Mouse (Mus musculus): Measurements from ENCODE around the gene S100z. TPM values are rescaled to one million over a fixed set of nuclear protein-coding genes. Genes with fewer than 3 reads are reported as not detected.

S100z gene
- total RNA-seq, 1 experiment from 2014 or later = not detected

DNA sequence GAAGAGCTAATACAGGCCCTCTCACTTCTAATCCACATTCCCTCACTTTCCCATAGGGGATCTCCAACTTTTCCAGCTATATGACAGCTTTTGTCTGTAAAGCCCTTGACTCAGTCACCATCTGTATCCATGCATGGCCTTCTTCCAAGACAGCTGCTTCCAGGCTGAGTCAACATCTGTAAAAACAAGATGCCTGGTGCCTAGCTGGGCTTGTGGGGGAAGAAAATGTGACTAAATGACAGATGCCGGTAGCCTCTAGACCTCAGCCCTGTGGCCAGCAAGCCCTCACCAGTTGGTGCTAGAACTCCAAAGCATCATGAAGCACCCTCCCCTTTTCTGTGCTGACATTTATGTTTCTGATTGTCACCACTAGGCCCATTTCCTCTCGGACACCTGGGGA, 27.0 kb downstream of the S100z start:
- no peak for ATAC-seq (replicated peaks; ENCODE audit: insufficient number of reproducible peaks, low FRiP score, low TSS enrichment, poor library complexity, severe bottlenecking)

GRCm38 (mm10) chr13:95450636-95451210, 27.8 kb downstream of the S100z start:
- ATAC-seq (replicated peaks; ENCODE audit: insufficient number of reproducible peaks, low FRiP score, low TSS enrichment, poor library complexity, severe bottlenecking) = no peak

GRCm38 (mm10) chr13:95449730-95450129, 28.8 kb downstream of the S100z start:
- no peak for ATAC-seq (replicated peaks; ENCODE audit: insufficient number of reproducible peaks, low FRiP score, low TSS enrichment, poor library complexity, severe bottlenecking)

- ATAC-seq (replicated peaks; ENCODE audit: insufficient number of reproducible peaks, low FRiP score, low TSS enrichment, poor library complexity, severe bottlenecking) = no peak
Measured at GRCm38 (mm10) chr13:95444824-95445223, 33.7 kb downstream of the S100z start, which contains the start of gene Crhbp. TSS of gene Crhbp (minus strand) at chr13:95444924.

- no peak for ATAC-seq (replicated peaks; ENCODE audit: insufficient number of reproducible peaks, low FRiP score, low TSS enrichment, poor library complexity, severe bottlenecking)
Measured at GRCm38 (mm10) chr13:95444291-95444690, 34.2 kb downstream of the S100z start.

GRCm38 (mm10) chr13:95443376-95444233, 34.9 kb downstream of the S100z start:
- no peak for ATAC-seq (replicated peaks; ENCODE audit: insufficient number of reproducible peaks, low FRiP score, low TSS enrichment, poor library complexity, severe bottlenecking)

DNA sequence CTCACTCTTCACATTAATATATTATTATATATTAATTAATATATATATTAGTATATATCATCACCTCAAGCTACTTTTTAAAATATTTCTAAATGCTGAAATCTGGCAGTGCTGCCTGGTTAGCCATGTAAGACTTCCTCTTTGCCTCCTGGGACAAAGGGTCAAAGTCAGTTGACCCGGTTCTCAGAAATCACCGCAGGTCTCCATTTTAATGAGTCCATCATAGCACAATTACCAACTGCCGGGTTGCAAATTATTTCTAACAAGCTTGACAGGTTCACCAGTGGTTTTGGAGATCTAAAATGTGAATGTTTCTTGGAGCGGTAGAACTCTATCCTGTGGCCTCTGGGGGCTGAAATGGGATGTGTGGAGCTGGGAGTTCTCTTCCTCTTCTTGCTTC, 35.6 kb downstream of the S100z start:
- ATAC-seq (replicated peaks; ENCODE audit: insufficient number of reproducible peaks, low FRiP score, low TSS enrichment, poor library complexity, severe bottlenecking) = no peak

DNA sequence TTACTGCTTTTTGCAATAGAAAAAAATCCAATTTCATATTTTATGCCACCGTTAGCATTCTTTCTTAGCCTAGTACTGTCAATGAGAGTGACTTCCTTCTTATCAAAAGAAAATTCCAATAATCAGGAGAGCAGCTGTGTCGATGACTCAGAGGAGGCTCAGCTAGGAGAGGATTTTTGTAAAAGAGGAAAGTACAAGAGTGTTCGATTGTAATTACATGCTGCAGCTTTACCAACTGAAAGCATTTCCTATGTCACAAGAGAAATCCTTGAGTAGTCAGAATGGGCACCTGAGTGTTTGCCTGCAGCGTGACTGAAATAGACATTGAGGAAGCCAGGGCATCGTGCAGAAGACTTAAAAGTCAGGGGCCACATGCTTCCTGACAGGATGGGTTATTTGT, 39.0 kb downstream of the S100z start:
- no peak for ATAC-seq (replicated peaks; ENCODE audit: insufficient number of reproducible peaks, low FRiP score, low TSS enrichment, poor library complexity, severe bottlenecking)

GRCm38 (mm10) chr13:95431760-95432159, 46.8 kb downstream of the S100z start:
- no peak for ATAC-seq (replicated peaks; ENCODE audit: insufficient number of reproducible peaks, low FRiP score, low TSS enrichment, poor library complexity, severe bottlenecking)

GRCm38 (mm10) chr13:95427499-95427898, 51.0 kb downstream of the S100z start:
- no peak for ATAC-seq (replicated peaks; ENCODE audit: insufficient number of reproducible peaks, low FRiP score, low TSS enrichment, poor library complexity, severe bottlenecking)

Other genes starting within 250 kb of the S100z start
- 1.4 to 5.0 TPM (median 2.8 TPM) in 3 replicates for gene Pde8b, start 228.4 kb downstream of the S100z start, total RNA-seq (2017)
- gene Zbed3, start 155.1 kb downstream of the S100z start, total RNA-seq (2017) = 1.9 to 6.5 TPM (median 4.9 TPM) in 3 replicates
- gene Aggf1, start 103.4 kb downstream of the S100z start, total RNA-seq (2017) = 54.7 to 66.6 TPM (median 55.3 TPM) in 3 replicates
- not detected in 3 replicates for gene Crhbp, start 33.8 kb downstream of the S100z start, total RNA-seq (2017)
- 1.4 to 5.0 TPM (median 1.9 TPM) in 3 replicates for gene F2rl1, start 46.5 kb upstream of the S100z start, total RNA-seq (2017)
- gene F2r, start 139.8 kb upstream of the S100z start, total RNA-seq (2017) = 16.2 to 46.7 TPM (median 20.2 TPM) in 3 replicates
- gene F2rl2, start 218.1 kb upstream of the S100z start, total RNA-seq (2017) = 2.1 to 10.0 TPM (median 3.9 TPM) in 3 replicates